Mouse (Mus musculus) embryo, embryonic 11.5 days (tissue): ENCODE results near the gene Tnfaip8l2.
"Not testable (repeated sequence)": the region's sequence is repeated elsewhere in the genome, so short reads cannot be mapped to it uniquely, and the experiment has no call there.

Source experiments
- DNase-seq: peaks from one replicate; pipeline ENCODE4 v3.0.0-alpha.2; 2012; ENCODE audit warnings: low read depth, low spot score

The Tnfaip8l2 gene

DNA sequence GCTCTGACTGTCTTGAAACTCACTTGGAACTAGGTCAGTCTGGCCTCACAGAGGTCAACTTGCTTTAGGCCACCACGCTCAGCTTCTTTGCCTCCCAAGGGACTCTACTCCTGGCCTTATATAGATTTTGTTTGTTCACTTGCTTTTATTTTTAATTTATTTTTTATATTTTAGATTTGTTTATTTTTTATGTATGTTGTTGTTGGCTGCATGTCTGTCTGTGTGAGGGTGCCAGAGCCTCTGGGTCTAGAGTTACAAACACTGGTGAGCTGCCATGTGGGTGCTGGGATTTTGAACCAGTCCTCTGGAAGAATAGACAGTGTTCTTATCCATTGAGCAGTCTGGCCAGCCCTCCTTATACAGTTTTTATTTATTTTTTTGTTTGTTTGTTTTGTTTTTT, 29.4 kb downstream of the Tnfaip8l2 start:
- no peak for DNase-seq

DNA sequence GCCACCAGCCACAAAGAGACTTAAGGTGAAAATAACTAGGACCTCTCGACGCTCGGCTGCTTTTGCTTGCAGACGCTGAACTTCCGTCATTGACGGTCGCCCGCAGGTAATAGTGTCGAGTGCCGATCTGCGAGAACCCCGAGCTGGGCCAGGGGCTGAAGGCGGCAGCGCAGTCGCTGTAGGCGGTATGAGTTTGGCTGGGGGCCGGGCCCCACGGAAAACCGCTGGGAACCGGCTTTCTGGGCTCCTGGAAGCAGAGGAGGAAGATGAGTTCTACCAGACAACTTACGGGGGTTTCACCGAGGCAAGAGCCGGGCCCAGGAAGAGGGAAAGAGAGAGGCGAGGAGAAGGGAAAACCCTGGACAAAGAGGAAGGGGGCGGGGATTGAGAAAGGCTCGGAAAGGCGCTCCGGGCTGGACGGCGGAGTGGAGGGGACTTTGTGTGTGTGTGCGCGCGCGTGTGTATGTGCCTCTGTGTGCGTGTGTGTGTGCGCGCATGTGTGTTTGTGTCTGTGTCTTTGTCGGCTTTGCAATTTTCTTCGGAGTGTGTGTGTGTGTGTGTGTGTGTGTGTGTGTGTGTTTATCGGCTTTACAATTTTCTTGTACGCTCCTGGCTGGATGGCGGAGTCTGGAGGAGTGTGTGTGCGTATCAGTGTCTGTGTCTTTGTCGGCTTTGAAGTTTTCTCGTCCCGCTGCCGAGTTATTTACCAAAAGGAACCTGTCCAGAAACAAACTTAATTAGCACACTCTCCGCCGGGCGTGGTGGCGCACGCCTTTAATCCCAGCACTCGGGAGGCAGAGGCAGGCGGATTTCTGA, 31.0 kb downstream of the Tnfaip8l2 start, which contains the start of gene Vps72:
Gene Vps72 (plus strand): TSS at position 112 of the 816 bp plus-strand sequence.
- peak; percentile 85 for DNase-seq

DNA sequence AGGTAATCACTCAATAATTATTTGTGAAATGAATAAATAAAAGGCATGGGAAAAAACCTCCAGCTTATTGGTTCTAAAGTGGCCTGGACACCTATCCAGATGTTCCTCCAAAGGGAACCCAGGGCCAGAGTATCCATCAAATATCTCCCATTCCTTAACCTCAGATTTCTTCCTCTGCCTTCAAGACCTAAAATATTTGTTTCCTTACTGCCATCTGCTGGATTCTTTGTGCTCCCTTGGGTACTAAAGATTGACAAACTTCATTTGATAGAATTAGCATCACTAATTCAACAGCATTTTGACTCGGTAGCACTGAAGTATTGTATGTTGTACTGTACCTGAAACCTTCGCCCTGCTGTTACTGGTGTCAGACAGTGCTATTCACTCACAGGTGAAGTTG, 34.3 kb downstream of the Tnfaip8l2 start:
- DNase-seq = no peak

DNA sequence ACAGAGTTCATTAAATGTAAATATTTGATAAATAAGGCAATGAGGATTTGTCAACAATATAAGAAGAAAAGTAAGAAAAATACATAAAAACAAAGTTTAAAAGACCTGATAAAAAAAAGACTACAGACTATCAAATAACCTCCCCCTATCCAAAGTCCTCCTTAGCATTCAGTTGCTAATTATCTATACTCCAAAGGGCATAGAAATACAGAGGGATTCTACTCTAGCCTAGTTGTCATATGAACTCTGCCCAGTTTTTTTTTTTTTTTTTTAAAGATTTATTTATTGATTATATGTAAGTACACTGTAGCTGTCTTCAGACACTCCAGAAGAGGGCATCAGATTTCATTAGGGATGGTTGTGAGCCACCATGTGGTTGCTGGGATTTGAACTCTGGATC, 34.9 kb downstream of the Tnfaip8l2 start:
- not testable (repeated sequence) for DNase-seq

DNA sequence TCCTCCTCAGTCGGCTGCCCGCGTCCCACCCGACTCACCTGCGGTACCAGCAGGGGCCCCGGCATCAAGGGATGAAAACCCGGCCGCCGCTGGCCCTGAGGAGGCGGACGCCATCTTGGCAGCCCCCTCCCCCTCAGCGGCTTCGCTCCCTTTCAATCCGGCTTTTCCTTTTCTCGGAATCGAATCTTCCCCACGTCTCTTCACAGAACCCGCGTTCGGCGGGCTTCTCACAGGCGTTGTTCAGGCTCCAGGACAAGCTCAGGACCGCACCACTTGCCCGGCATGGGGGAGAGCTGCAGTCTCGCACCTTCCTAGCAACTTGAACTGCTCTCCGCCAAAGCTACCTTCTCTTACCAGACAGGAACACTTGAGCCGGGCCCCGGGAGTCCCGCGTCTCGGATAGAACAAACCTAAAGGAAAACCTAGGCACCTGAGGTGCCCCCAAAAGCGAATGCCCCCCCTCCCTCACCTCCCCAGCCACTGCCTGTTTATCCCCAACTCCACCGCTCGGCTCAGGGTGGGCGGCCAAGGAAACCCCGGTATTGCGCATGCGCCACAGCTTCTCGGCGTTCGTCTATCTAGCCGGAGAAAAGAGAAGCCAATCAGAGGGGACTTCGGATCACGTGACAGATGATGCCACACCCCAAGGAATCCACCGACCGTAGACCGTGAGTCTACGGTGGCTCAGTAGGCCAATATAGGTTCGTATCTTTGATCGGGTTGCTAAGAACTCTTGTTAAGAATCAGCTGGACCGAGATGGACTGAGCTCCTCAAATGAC, 35.6 kb downstream of the Tnfaip8l2 start, which contains the start of gene Pip5k1a:
Gene Pip5k1a (minus strand): TSS at position 593 of the 780 bp plus-strand sequence.
- peak; percentile 98 for DNase-seq

DNA sequence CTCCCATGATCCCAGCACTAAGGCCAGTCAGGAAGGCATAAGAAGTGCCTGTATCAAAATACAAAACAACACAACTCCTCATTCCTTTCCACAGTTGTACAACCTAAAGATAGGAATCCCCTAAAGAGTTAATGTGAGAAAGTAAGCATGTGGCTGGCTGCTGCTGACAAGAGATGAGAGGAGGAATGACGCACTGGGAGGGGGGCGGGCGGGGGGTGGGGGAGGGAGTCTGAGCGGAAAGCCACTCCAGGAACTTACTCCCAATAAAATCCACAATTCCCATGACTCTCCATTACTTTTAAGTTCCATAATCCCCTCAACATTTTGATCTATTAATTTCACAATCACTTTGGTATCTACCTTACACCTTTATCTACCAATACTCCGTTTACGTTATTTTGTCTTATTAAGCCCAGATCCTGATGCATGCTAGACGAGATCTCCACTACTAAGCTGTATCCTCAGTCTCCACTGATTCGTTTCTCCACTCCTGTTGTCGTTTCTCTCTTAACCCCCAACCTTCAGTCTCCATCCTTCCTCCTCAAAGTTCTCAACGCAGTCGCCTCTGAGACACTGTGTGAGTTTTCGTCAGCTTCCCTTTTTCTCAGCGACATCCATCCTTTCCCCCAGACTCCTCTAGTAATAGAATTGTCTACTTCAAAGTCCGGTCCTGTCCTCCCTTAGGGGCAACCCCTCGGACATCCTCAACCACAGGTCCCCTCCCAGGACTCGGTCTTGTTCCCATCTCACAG, 36.4 kb downstream of the Tnfaip8l2 start:
- no peak for DNase-seq

DNA sequence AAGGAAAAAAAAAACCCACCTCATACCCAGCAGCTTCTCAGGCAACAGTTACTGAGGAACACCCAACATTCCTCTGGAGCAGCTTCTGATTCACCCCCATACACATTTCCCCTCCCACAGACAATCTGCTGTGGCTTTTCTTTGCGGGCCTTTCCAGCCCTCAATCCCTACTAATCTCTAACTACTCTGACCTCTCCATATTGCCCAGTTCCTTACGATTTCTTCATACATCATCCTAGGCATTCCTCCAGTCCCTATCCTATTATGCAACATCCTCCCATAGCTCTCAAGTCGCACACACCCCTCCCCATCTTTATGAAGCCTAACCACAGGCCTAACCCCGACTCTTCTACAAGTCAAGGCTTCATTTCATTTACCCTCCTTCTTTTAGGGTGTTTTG, 37.0 kb downstream of the Tnfaip8l2 start:
- DNase-seq = no peak

DNA sequence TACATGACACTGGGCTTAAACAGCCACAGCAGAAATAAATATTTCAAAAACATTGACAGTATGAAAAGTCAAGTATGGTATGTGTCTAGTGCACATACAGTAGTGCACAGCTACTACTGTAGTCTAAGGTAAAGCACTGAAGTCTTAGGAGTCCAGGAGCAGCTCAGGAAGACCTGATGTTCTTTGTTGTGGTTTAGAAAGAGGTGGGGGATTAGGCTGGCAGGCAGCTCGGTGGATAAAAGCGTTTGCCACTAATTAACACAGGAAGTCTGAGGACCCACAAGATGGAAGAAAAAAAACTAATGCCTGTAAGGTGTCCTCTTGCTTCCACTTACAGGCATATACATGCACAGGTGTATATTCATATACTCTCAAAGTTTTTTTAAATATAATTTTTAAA, 41.3 kb downstream of the Tnfaip8l2 start:
- no peak for DNase-seq
